Mouse (Mus musculus) adrenal gland (tissue): ENCODE measurements around the gene Dcun1d3.

Experiments
- intact Hi-C: fragments of 180-260 bp; cut with DNase I; formaldehyde crosslinking; loops from one replicate; pipeline ENCODE4 v1.15.1; 2025
- long read RNA-seq, 2 experiments: library from polyadenylated mRNA; unstranded; transcript quantifications; one replicate each; pipeline ENCODE4 v2.0.0; 2020; ENCODE audit warnings: borderline replicate concordance in 1 of 2; ENCODE audit not compliant: insufficient replicate concordance in 1 of 2

The Dcun1d3 gene
- long read RNA-seq, experiment 1, partial matches to known transcripts: 0 of 2 reads
- long read RNA-seq, experiment 1, other reads (novel, unspliced or antisense): 2 of 2 reads
- long read RNA-seq, experiment 2, partial matches to known transcripts: 0 of 1 reads
- long read RNA-seq, experiment 2, other reads (novel, unspliced or antisense): 1 of 1 reads

GRCm38 (mm10) chr7:119895639-119896512 lies at the start of gene Dcun1d3, which contains the start of gene Lyrm1:
Dcun1d3 (minus strand) TSS chr7:119896298.
Lyrm1 (plus strand) TSS chr7:119895861.
- intact Hi-C loops: loop anchor here (5.0 kb wide), 2 partner anchors 49 to 56 kb away; no protein-coding TSS in a partner anchor

GRCm38 (mm10) chr7:119941569-119941968 lies 45.5 kb upstream of the Dcun1d3 start:
- intact Hi-C loops: no loop called here

- intact Hi-C loops: no loop called here
Measured at GRCm38 (mm10) chr7:119937036-119937435, 40.9 kb upstream of the Dcun1d3 start.

DNA sequence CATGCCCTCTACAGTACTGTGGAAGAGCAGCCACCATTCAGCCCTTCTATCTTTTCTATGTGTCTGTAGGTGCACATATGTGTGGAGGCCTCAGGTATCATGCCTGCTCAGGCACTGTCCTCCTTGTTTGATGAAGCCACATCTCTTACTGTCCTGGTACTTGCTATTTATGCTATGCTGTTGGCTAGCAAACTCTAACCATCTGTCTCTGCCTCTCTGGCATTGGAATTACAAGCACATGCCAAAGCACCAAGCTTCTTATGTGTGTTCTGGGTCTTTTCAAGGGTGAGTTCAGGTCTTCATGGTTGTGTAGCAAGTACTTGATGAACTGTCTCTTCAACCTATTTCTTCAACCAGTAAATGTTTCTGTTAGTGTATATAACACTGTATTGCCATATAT lies 40.2 kb upstream of the Dcun1d3 start:
- intact Hi-C loops: no loop called here

- intact Hi-C loops: no loop called here
Measured at GRCm38 (mm10) chr7:119928783-119929440, 32.8 kb upstream of the Dcun1d3 start.

GRCm38 (mm10) chr7:119921054-119921453 lies 25.0 kb upstream of the Dcun1d3 start:
- intact Hi-C loops: no loop called here

DNA sequence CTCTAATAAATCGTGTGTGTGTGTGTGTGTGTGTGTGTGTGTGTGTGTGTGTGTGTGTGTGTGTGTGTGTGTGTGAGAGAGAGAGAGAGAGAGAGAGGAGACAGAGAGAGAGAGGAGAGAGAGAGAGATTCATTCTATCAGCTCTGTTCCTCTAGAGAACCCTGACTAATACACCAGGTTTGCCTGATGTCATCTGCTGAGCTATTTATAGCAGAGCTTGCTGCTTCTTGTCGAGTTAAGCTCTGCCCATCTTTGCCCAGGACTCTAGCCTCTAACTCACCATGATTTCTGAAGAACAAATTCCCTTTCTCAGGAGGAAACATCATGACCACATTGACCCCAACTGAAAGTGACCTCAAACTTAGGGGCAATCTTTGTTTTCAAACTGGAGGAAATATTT lies 24.4 kb upstream of the Dcun1d3 start:
- intact Hi-C loops: no loop called here

DNA sequence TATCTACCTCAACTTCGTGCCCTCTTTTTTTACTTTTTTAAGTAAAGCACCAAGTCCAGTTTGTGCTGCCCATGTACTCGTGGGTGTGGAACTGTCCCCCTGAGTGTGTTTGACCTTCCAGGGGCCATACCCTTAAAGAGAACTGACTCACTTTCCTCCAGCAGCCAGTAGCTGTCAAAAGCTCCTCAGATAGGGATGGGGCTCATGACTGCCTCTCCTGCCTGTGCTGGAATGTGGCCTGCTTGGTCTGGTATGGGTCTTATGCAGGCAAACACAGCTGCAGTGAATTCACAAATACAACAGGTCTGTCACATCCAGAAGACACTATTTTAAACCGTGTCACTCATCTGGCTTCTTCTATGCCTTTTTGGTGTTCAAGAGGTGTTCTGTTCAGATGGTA lies 15.6 kb upstream of the Dcun1d3 start:
- intact Hi-C loops: no loop called here

GRCm38 (mm10) chr7:119906523-119907215 lies 10.6 kb upstream of the Dcun1d3 start:
- intact Hi-C loops: no loop called here

GRCm38 (mm10) chr7:119899386-119900057 lies 3.4 kb upstream of the Dcun1d3 start:
- intact Hi-C loops: loop anchor here (5.0 kb wide), 2 partner anchors 52 to 53 kb away; no protein-coding TSS in a partner anchor

DNA sequence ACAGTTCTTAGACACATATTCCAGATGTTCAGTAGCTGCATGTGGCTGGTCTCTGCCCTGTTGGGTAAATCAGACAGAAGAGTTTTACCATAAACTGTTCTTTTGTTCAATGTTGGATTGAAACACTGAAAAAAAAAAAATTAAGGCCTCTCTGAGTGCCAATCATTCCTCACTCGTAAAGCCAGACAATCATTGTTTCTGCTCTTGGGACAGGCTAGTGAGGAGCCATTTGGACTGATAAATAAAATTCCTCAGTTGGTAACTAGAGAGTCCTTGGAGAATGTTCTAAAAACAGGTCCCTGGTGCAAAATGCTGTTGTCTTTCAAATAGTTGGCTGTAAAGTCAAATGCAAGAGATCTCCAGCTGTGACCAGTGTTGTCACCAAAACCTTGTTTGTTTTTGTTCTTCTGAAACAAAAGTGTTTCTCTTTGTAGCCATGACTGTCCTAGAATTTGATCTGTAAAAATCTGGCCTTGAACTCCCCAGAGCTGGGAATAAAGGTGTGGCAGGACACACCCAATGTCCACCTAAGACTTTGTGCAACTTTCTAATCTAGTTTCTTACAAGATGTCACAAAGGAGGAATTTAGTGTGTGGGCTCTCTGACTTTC lies 2.3 kb upstream of the Dcun1d3 start:
- intact Hi-C loops: loop anchor here (5.0 kb wide), 2 partner anchors 51 to 54 kb away; no protein-coding TSS in a partner anchor

- intact Hi-C loops: loop anchor here (5.0 kb wide), 2 partner anchors 50 to 55 kb away; no protein-coding TSS in a partner anchor
Measured at GRCm38 (mm10) chr7:119897521-119898109, 1.5 kb upstream of the Dcun1d3 start.

GRCm38 (mm10) chr7:119894818-119895544 lies 1.1 kb downstream of the Dcun1d3 start:
- intact Hi-C loops: loop anchor here (5.0 kb wide), 2 partner anchors 48 to 57 kb away; no protein-coding TSS in a partner anchor

DNA sequence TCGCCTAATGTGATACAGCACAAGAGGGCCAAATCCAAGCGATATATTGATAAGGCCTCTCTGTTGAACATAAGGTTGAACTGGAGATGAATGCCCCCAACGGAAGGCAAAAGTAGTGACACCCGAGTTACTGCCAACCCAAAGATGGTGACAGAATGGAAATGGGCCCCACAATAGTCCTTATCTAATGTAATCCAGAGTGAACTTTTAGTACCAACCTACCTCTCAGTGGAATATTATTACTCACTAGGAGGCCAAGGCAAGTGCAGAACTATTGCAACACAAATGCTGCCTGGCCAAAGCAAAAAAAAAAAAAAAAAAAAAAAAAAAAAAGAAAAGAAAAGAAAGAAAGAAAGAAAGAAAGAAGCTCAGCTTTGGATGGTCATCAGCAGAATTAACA lies 3.4 kb downstream of the Dcun1d3 start:
- intact Hi-C loops: no loop called here

DNA sequence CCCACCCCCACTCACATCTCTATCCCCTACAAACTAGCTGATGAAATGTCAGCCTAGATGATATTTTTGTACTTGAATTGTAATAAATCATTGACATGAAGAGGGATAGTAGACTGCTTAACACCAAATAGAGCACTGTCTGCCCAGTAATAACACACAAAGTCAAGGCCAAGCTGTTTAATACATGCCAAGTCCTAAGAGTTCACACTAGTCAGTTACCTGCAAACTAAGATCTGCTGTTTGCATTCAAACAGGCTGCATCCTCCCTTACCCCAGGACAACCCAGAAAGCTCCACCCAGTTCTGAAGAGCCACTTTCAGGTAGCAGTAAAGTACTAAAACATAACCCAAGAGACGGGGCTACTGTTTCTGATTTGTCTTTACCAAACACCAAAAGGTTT lies 3.9 kb downstream of the Dcun1d3 start:
- intact Hi-C loops: no loop called here

- intact Hi-C loops: no loop called here
Measured at GRCm38 (mm10) chr7:119887887-119888286, 8.2 kb downstream of the Dcun1d3 start.

- intact Hi-C loops: no loop called here
Measured at GRCm38 (mm10) chr7:119881229-119881628, 14.9 kb downstream of the Dcun1d3 start.

- intact Hi-C loops: no loop called here
Measured at GRCm38 (mm10) chr7:119880345-119880744, 15.8 kb downstream of the Dcun1d3 start.

DNA sequence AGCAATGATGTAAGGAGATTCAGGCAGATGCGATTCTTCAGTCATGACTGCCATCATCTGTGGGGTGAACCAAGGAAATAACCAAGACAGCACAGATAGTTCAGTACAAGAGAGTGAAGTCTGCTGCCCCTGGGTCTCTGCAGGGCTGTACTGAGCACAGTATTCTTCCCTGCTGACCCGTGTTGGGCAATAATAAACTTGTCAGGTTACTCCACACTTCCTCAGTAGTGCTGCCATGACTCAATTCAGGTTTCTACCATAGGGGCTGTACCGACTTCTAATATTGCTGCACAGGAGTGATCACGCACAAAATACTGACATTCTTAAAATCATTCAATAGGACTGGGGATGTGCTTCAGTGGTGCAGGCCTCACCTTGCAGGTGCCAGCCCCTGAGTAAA lies 16.9 kb downstream of the Dcun1d3 start:
- intact Hi-C loops: no loop called here
